Mouse (Mus musculus): ENCODE measurements around the gene Dclk1.

The Dclk1 gene

DNA sequence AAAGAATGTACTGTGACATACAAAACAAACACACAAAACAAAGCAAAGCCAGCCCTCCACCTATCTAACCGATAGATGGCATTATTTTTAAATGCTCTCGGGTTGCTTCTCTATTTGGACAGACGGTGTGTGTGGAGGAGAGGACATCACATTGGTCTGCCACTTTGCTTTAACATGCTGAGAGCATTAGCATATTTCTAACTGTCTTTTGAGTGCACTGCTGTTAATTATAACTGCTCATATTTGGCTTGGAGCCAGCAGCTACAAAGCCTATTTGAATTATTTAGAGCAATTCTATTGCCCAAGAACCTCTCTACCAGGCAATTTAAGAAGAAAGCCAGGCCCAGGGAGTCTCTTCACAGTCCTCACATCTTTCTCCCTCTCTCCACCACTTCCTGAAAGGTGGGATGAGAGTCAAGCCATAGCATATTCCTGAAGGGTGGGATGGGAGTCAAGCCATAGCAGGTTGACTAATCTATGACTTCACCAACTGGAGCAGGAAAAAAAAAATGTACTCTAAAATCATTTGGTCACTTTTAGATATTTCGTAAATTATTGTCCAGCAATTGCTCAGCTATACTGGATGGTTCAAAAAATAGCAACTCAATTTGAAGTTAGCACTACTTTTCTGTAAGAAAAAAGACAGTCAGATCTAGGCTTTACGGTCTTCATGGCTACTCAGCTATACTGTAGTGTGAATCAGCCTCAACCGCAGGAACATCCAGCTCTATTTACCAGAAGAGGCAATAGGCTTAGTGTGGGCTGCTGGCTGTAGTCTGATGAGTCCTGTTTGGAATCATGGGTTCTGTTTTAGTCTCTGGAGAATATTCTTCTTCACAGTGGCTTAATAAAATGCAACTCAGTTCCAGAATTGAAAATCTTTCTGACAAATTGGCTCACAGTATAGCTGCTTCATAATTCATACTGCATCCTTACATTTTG lies 155.9 kb downstream of the Dclk1 start:
- CTCF ChIA-PET, result no interaction called here

DNA sequence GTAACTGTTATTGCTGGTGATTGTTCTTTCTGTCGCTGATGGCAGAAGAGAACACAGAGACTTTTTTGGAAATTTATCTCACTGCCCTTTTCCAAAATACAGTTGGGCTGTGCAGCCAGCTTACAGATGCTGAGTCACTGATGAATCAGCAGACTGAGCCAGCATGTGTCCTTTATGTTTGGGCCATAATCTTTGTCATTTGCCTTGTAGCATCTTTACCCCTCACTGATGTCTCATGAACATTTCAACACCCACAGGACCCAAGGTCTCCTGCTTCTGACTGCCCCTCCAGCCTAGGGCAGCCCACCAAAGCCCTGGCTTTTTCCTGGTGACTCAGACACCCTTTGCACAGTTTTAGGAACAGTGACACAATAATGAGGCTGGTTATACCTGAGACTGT lies 159.1 kb downstream of the Dclk1 start:
- CTCF ChIA-PET, result no interaction called here

DNA sequence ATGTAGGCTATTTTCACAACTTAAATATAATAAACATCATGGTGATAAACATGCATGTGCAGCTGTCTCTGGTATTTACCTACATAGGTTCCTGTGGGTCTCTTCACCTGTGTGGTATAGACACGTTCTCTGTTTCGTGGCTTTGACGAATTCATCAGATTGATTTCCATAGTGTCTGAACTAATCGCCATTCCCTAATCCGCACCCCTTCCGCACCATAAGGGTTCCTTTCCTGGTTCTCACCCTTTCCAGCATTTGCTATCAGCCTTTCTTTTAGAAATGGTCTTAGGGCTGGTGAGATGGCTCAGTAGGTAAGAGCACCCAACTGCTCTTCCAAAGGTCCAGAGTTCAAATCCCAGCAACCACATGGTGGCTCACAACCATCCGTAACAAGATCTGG lies 162.6 kb downstream of the Dclk1 start:
- CTCF ChIA-PET, result no interaction called here

DNA sequence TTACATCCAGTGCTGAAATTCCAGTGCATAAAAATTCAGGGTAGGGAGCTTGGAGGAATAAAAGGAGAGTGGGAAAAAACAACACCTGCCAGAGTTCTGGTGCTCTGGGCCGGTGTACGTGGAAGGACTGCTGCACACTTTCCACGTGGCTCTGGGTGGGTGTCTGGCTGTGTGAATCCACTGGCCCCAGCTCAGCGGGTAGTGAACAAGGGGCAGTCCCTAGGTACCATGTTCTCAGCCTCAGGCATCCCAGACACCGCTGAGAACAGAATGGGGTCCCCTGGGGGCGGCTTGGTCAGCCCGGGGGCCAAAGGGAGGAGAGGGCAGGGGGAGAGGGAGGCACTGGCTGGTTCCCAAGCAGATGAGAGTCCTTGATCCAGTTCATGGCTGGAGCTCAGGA lies 164.5 kb downstream of the Dclk1 start:
- CTCF ChIA-PET, result no interaction called here

DNA sequence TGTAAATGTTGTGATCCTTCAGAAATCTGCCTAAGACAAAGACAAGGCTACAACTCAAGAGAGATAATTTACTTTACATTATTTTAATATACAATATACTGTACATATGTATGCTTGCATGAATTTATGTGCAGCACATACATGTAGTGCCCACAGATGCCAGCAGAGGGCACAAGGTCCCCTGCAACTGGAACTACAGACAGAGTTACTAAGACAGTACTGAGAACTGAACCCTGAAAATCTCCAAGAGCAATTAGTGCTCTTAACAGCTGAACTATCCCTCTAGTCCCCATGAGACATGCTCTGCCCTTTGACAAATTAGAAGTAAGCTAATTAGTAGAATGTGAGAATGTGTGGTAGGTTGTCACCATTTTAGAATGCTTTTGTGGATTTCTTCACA lies 169.4 kb downstream of the Dclk1 start:
- CTCF ChIA-PET, result no interaction called here

DNA sequence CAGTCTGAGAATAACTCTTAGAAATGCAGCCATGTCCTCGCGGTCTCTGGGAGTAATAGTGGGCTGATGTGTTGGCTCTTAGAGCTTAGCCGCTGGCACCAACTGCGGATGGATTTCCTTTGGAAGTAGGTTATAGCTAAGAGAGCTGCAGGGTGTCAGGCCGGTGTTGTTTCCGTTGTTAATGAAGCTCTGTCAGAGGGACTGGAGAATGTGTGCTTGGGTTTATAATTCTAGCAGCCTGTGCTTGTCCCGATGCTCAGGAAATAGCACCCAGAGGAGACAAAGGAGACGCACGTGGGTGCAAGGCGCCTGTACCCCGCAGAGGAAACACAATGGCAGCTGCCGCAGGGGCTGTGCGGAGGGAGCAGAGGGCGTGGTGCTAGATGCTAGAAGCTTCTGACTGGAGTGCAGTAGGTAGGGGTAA lies 173.4 kb downstream of the Dclk1 start:
- CTCF ChIA-PET, result no interaction called here

DNA sequence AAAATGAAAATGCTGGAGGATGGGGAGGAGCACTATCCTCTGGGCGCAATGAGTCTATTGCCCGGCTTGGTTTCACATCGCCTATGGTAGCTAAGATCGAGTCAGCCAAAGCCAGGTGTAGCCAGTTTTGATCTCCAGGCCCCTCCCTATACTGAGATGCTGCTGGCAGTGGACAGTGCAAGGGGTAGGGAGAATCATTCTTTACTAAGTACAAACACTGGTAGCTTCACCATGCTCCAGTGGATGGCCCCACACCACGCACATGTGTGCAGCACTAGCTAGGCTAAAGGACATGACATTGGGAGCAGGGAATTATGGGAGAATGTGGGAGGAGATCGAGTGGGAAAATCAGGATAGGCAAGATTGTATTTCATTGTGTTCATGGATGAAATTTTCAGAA lies 176.7 kb downstream of the Dclk1 start:
- CTCF ChIA-PET, result no interaction called here

DNA sequence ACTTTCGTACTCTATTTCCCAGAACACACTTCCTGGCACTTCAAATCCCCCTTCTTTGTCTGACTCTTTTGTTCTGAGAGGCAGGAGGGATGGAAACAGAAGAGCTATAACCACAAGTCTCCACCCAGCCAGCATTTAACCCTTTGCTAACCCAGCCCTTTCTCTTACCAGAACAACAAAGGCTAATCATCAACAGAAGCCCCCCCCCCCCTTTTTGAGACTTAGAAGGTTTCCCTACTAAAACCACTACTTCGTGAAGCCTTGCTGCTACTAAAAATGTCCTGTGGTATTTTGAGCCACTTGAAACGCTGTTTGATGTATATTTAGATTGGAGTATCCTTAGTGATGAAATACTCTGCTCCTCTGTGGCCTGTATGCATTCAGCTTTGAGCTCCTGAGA lies 177.2 kb downstream of the Dclk1 start:
- CTCF ChIA-PET, result no interaction called here

DNA sequence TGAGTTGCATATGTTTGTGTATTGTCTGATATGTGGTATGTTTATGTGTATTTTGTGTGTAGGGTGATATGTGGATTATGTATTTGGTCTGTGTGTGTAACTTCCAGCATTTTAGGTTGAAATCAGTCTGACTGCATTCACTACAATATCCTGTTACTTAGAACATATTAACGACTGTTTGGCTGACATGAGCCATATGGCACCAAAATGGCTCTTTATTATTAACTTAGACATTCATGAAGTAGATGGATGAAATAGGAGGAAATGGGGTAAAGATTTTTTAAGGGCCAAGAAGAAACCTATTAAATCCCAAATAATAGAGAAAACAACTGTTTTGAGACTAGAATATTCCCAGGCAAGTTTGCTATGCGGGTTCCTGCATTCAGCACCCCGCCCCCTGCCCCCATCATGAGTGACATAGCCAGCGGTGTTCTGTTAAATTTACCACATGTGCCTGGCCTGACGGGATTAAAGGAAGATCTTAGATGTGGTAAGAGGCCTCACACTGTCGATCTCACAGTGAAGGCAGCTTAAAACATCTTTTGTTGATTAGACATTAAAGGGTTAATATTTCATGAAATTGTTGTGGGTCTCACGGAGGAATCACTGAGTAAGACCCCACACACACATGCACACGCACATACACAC lies 178.4 kb downstream of the Dclk1 start:
- CTCF ChIA-PET, result no interaction called here

DNA sequence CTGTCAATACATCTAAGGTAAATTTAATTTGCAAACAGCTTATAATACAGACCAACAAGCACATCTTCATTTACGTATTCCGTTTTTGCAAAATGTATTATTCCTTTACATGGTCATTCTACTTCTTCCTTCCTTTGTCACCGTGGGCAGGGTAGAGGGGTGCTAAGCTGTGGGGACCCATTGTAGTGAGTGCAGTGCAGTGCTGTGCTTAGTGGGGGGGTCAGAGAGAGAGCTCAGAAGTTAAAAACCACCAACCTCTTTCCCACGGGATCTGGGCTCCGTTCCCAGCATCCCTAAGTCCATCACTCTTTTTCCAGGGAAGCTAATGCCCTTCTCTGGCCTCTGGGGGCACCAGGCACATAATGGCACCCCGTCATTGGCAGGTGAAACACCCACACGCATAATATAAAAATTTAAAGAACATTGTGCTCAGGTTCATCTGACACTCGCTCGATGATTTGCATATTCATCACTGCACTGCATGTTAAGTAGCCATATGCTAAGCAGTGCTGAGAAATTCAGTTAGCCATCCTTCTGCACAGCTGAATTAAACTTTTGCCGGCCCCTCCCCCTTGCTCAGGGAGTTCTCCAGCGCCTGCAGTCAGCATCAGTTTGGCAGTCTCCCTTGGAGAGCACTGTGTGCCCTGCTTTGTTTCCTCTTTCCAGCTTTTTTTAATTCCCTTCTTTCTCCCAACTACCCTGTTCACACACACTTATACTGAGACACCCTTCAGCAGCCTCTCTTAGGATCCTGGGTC lies 181.7 kb downstream of the Dclk1 start:
- CTCF ChIA-PET, result no interaction called here

DNA sequence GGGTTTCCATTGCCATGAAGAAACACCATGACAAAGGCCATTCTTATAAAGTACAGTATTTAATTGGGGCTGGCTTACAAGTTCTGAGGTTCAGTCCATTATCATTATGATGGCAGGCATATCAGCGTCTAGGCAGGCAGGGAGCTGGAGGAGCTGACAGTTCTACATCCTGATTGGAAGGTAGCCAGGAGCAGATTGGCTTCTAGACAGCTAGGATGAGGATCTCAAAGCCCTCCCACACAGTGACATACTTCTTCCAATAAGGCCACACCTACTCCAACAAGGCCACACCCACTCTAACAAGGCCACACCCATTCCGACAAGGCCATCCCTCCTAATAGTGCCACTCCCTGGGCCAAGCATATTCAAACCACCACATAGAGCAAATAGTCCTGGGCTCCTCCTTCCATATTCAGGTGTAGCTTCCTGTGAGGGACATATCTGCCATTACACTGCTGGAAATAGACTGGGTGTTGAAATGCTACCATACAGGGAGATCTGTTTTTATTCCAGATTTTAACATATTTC lies 187.9 kb downstream of the Dclk1 start:
- CTCF ChIA-PET, result no interaction called here

DNA sequence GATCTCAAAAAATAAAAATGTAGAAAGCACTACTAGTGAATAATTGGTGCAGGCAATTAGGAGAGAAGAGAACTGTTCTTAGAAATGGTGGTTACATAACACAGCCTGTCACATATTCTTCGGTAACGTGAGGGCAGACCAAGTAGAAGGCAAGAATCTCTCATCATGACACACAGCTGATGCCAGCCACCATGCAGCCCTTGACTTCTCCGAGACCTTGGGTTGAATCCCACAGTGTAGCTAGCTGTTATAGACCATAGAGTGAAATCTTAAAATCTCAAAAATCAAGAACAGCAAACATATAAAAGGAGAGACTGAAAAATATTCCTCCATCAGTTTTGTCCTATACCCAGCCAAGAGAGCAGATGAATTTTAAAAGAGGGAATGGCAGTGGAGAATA lies 189.1 kb downstream of the Dclk1 start:
- CTCF ChIA-PET, result no interaction called here

DNA sequence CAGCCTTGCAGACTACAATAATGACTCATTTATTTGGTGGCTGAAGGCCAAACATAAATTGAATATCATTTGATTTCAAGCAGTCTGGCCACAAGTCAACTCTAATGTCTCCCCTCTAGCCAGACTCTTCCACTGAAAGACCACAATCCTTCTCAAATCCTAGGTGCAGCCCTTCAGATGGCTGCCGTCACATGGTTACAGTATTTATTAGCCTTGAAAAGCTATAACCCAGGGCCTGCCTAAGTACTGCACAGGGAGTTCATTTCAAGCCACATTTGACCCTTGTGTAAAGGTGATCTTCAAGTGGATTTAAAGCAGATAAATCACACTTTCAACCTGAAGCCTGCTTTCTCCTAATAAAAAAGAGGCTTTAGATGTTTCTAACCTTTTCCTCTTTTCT lies 192.1 kb downstream of the Dclk1 start:
- CTCF ChIA-PET, result no interaction called here

DNA sequence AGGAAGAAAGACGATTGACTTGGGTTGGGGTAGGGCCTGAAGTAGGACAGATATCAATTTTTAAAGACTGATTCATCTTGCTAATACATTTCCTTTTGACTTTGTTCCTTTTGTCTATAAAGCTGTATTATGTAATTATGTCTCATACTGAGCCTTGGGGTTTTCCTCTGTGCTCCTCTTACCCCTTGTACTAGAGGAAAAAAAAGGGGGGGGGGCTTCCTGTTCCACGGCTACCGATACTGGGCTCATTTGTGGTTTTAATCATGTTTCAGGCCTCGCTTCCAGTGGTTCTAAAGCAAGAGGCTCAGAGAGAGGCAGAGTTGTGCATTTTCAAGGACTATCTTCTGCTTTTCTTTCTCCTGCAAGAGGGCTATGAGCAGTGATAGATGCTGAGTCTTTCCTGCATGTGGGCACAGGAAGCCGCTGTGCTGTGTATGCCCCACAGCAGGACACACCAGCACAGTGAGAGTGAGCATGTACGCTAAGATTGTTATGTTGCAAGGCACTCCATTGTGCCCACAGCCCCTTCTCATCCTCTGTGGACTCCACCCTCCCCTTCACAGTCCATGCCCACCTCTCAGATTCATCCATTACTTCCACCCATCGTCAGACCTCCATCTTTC lies 196.8 kb downstream of the Dclk1 start:
- CTCF ChIA-PET, result no interaction called here

DNA sequence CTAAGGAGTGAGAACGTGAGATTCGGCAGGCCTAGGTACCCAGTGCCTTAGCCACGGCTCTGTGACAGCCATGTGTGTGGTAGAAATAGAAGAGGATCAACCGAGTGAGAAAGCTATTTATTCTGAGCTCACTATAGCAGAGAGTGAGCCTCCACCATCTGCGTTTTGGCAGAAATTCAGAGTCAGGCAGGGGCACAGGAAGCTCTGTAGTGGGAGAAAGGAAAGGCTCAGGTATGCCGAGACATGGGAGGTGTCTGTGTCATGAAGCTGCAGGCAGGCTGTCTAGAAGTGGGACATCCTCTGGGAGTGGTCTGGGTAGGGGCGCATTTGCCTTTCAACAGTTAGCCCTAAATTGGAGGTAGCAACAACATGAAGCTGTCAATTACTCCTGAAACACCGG lies 198.2 kb downstream of the Dclk1 start:
- CTCF ChIA-PET, result no interaction called here

DNA sequence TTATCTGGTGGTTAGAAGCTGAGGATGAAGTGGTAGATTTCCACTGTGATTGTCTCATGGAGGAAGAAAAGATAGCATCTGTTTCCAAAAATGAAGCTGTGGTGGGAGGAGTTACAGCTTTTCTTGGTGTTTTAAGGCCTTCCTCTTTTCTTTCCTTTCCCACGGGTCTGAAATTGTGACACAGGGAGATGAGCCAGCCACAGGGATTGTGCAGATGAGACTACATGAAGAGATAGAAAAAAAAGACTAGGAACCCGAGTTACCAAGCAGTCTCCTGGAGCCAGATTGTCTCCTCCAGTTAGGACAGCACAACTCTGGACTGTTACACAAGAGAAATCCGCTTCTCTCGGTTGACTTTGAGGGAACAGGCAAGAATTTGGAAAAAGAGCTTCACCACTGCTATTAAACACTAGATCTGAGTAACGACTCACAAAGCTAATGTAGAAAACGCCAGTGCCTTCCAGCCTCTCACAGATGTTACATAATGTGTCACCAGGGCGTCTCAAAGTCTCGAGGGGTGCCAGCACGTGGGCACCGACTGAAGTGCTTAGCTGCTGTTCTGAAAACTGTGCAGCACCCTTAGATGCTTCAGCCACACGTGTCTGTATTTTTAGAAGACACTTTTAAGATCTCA lies 200.0 kb downstream of the Dclk1 start:
- CTCF ChIA-PET, result no interaction called here

DNA sequence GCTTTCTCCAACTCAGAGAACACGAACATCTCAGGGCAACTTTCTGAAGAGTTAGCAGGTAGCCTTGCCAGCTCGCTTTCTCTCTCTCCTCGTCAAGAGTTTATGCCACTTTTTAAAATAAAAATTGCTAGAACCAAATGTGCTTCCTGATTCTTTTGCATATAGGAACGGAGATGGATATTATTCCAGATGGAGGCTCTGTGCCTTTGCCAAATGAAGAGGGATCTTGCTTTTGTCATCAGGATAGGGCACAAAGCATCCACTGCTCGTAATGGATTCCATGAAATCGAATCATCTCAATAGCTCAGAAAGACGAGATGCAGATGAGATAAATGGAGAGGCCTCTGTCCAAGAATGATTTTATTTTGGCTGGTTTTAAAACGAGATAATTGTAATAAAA lies 201.1 kb downstream of the Dclk1 start:
- CTCF ChIA-PET, result no interaction called here

DNA sequence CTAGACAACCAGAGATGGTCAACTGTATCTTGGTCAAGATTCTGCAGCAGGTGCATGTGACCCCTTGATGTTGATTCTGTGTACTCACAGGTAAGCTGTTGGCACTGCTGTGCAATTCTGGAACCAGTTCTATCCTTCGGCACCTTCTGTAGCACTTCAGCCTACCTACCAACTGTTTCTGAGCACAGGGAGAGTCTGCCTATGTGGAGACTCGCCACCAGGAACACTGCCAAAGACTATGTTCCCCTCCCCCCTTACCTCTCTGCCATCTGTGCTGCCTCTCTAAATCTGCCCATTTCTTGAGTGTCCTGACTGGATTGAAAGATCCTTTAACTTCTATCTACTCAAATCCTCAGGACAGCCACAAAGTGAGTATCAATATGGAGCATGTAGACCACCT lies 201.6 kb downstream of the Dclk1 start:
- CTCF ChIA-PET, result no interaction called here

DNA sequence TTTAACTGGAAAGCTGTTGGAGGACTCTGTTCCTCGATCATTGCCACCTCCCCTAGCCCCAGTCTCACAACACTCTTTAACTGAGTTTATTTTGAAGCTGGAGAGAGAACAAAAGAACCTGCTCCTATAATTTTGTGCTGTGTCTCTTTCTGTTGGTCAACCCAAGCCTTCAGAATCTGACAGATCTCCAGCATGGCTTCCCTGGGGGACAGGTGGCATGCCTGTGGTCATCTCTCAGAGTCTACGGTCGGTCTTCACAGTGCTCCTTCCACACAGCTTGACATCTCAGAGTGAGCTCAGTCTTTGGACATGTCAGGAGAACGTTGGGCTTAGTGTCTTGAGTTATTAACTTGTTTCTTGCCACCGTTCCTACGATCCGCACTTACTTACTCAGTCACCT lies 204.5 kb downstream of the Dclk1 start:
- CTCF ChIA-PET, result no interaction called here

DNA sequence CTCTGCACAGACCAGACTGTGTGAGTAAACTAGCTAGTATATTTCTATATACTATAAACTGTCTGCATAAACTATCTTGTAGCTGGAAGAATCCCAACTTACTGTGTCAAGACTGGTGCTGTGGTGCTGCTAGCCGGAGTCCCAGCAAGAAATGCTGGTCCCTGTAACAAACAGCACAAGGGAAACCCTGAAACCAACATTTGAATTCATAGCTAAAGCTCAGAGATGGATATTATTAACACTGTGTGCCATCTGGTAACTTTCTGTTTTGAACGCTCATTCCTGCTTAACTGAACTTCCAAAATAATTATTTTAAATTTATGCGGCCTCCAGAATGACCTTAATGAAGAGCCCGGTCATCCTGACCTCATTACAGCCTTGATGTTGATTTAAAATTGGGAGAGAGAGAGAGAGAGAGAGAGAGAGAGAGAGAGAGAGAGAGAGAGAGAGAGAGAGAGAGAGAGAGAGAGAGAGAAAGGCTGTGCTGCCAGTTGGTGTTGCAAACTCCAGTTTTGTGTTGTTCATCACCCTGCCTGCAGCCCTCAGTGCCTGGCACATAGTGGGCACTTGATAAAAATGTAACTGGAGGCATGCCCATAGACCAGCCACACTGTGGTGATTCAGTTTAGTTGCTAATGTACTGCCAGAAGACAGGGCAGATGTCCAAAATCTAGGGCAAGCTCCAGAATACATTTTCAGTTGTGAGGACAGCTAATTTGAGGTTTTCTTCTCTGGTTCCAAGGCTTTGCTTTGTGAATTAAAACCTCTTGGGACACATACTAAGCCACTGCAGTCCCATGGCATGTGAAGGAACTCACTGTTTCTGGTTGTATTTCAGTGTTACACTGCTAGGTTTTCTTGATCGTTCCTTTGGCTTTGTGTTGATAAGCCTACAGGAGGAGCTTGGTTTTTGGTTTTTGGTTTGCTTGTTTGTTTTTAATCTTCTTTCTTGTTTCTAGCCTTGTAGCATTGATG lies 205.6 kb downstream of the Dclk1 start:
- CTCF ChIA-PET, result interaction anchor here (0.6 kb wide), 1 partner anchor 897 kb away, joined by 7 read pairs; no protein-coding TSS in a partner anchor

Data from spleen, embryonic (tissue).